Mouse (Mus musculus): ENCODE measurements at regions not wholly inside any gene's neighbourhood (a gene's known extent, or its start where the extent isn't known, plus 50 kb on each side); places are given as distances from the start of the nearest gene placed in this dataset.

GRCm38 (mm10) chr11:25367111-25367510, 843.5 kb downstream of the 5730522E02Rik start:
- no peak overlapping the region for H3K27ac ChIP-seq (ENCODE audit: low read length)
- no peak overlapping the region for H3K9ac ChIP-seq (replicated peaks; ENCODE audit: low read depth, low read length)
- no peak for ATAC-seq (ENCODE audit: insufficient number of reproducible peaks, insufficient read depth, low FRiP score, low read depth)
- no peaks in the 10 kb centered on the region for H3K36me3 ChIP-seq (ENCODE audit: control insufficient read depth, insufficient read depth, low read length)
- no peaks in the 10 kb centered on the region for H3K9me3 ChIP-seq (ENCODE audit: control insufficient read depth, low read depth, low read length)
- H3K4me2 ChIP-seq (replicated peaks; ENCODE audit: low read depth, low read length): no peak overlapping the region
- no peaks in the 10 kb centered on the region for H3K27me3 ChIP-seq (ENCODE audit: control insufficient read depth, insufficient read depth, low read length)
- WGBS: 69% methylated on average over 2 of the region's 2 CpGs
- H3K4me1 ChIP-seq (ENCODE audit: control insufficient read depth, insufficient read depth, low read length): no peaks in the 10 kb centered on the region
- no peak overlapping the region for H3K4me3 ChIP-seq (ENCODE audit: low read depth, low read length)

DNA sequence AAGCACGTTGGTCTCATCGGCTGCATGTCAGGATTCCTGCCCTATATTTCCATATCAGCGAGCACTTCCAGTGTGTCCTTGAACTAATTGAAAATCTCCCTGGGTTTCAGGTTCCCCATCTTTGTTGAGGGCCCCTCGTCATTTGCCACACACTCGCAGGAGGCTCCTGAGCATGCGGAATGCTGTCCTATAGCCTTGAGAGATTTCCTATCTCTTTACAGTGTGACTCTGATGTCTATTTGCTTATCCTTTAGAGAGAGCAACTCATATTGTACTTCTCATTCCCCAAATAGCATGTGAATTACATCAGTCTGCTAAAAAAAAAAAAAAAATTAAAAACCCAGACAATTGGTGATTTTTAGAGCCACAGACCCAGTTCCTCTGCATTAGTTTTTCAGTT, 845.1 kb downstream of the 5730522E02Rik start:
- Histone ChIP-seq H3K4me3 (ENCODE audit: low read depth, low read length) (no peak overlapping the region), H3K4me1 (ENCODE audit: control insufficient read depth, insufficient read depth, low read length) (no peaks in the 10 kb centered on the region), H3K36me3 (ENCODE audit: control insufficient read depth, insufficient read depth, low read length) (no peaks in the 10 kb centered on the region), H3K27me3 (ENCODE audit: control insufficient read depth, insufficient read depth, low read length) (no peaks in the 10 kb centered on the region), H3K4me2 (replicated peaks; ENCODE audit: low read depth, low read length) (no peak overlapping the region), H3K9ac (replicated peaks; ENCODE audit: low read depth, low read length) (no peak overlapping the region), H3K27ac (ENCODE audit: low read length) (no peak overlapping the region), H3K9me3 (ENCODE audit: control insufficient read depth, low read depth, low read length) (no peaks in the 10 kb centered on the region)
- no peak for ATAC-seq (ENCODE audit: insufficient number of reproducible peaks, insufficient read depth, low FRiP score, low read depth)
- 62% methylated on average over 6 of the region's 6 CpGs for WGBS

DNA sequence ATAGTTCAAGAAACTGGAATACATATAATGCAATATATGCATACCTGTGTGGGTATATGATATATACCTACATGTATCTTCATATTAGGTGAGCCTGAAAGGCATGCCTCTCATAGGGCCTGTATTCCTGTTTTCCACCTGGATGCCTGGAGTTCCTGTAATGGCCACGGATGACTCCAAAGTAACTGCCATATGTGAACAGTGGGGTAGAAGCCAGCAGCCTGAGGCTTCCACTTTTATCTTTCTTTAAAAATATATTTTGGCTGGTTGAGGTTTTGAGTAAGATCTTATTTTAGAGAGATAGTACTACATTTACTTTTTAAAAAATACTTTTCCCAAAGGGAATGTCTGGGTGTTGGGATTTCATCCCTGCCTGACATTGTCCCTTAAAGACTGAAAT, 850.8 kb downstream of the 5730522E02Rik start:
- ATAC-seq (ENCODE audit: insufficient number of reproducible peaks, insufficient read depth, low FRiP score, low read depth): no peak
- Histone ChIP-seq H3K27me3 (ENCODE audit: control insufficient read depth, insufficient read depth, low read length) (no peaks in the 10 kb centered on the region), H3K36me3 (ENCODE audit: control insufficient read depth, insufficient read depth, low read length) (no peaks in the 10 kb centered on the region), H3K9me3 (ENCODE audit: control insufficient read depth, low read depth, low read length) (no peaks in the 10 kb centered on the region), H3K9ac (replicated peaks; ENCODE audit: low read depth, low read length) (no peak overlapping the region), H3K27ac (ENCODE audit: low read length) (no peak overlapping the region), H3K4me2 (replicated peaks; ENCODE audit: low read depth, low read length) (no peak overlapping the region), H3K4me1 (ENCODE audit: control insufficient read depth, insufficient read depth, low read length) (peaks cover 8% of the 10 kb centered on the region), H3K4me3 (ENCODE audit: low read depth, low read length) (no peak overlapping the region)
- 87% methylated on average over 1 of the region's 1 CpGs for WGBS

- no peak overlapping the region for H3K27ac ChIP-seq (ENCODE audit: low read length)
- H3K4me2 ChIP-seq (replicated peaks; ENCODE audit: low read depth, low read length): peak overlapping the region; percentile 57
- 13% methylated on average over 10 of the region's 10 CpGs for WGBS
- H3K27me3 ChIP-seq (ENCODE audit: control insufficient read depth, insufficient read depth, low read length): no peaks in the 10 kb centered on the region
- no peaks in the 10 kb centered on the region for H3K36me3 ChIP-seq (ENCODE audit: control insufficient read depth, insufficient read depth, low read length)
- peak overlapping the region; percentile 20 for H3K4me3 ChIP-seq (ENCODE audit: low read depth, low read length)
- no peaks in the 10 kb centered on the region for H3K9me3 ChIP-seq (ENCODE audit: control insufficient read depth, low read depth, low read length)
- no peak overlapping the region; the same call in 1 of the 2 replicates for H3K9ac ChIP-seq (replicated peaks; ENCODE audit: low read depth, low read length)
- ATAC-seq (ENCODE audit: insufficient number of reproducible peaks, insufficient read depth, low FRiP score, low read depth): no peak
- H3K4me1 ChIP-seq (ENCODE audit: control insufficient read depth, insufficient read depth, low read length): peaks cover 8% of the 10 kb centered on the region
These were observed 852.7 kb downstream of the 5730522E02Rik start for GRCm38 (mm10) chr11:25357717-25358411.

DNA sequence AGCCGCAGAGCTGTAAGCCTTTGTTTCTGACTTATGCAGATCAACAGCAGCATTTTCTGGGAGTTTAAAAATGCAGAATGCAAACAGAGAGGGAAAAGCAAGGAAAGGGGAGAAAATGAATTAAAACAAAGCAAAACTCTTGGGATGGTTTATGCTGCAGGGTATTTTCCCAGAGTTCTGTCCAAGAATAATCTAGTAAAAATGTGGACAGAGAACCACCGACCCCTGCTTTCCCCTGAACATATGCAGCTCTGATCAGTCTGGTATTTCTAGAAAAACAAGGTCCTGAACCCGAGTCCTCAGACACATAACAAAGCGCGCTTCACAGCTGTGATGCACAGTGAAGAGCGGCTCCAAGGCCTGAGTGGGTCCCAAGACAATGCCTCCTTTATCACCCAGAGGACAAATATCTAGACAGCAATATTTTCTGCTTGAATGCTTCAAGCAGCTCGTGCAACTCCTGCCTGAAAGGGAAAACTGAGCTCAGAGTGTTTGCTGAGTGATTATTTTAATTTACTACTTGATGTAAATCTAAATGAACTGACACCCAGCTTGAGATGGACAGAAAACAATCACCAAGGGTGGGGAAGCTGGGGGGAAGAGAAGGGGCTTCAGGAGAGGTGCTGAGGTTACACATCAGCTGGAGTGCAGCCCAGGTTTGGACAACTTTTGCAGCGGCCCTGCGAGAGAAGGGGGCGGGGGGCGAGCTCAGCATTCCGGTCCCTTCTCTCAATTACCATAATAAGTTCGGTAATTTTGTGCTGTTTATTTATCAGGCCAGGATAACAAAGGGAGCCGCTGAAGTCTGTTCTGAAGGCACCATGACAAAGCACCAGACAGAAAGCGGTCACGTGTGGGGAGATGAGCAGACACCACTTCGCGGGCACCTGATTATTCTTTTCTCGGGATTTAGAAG, 853.6 kb downstream of the 5730522E02Rik start:
- ATAC-seq (ENCODE audit: insufficient number of reproducible peaks, insufficient read depth, low FRiP score, low read depth): peak; percentile 58; the same call in 1 of the 2 replicates
- Histone ChIP-seq H3K4me2 (replicated peaks; ENCODE audit: low read depth, low read length) (peak overlapping the region; percentile 57), H3K36me3 (ENCODE audit: control insufficient read depth, insufficient read depth, low read length) (no peaks in the 10 kb centered on the region), H3K9ac (replicated peaks; ENCODE audit: low read depth, low read length) (no peak overlapping the region; the same call in 1 of the 2 replicates), H3K27me3 (ENCODE audit: control insufficient read depth, insufficient read depth, low read length) (no peaks in the 10 kb centered on the region), H3K4me1 (ENCODE audit: control insufficient read depth, insufficient read depth, low read length) (peaks cover 8% of the 10 kb centered on the region), H3K4me3 (ENCODE audit: low read depth, low read length) (peak overlapping the region; percentile 20), H3K9me3 (ENCODE audit: control insufficient read depth, low read depth, low read length) (no peaks in the 10 kb centered on the region), H3K27ac (ENCODE audit: low read length) (no peak overlapping the region; the same call in 1 of the 2 replicates)
- WGBS: 14% methylated on average over 19 of the region's 19 CpGs

DNA sequence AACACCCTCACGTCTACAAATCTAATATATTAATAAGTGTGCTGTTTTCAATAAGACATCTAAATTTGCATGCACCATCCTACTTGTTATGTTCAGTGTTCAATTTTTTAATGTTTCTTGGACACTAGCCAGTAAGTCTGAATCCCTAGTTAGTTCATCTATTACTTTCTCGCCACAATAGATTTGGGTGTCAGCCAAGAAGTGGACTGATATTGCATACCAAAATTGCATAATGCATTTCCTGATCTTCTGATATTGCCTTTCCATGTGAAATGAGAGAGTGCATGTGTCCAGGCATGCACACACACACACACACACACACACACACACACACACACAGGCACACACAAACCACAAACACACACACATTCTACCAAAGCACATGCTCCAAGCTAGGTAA, 874.9 kb downstream of the 5730522E02Rik start:
- 56% methylated on average over 2 of the region's 2 CpGs for WGBS
- Histone ChIP-seq H3K27ac (ENCODE audit: low read length) (no peak overlapping the region), H3K9me3 (ENCODE audit: control insufficient read depth, low read depth, low read length) (no peaks in the 10 kb centered on the region), H3K9ac (replicated peaks; ENCODE audit: low read depth, low read length) (no peak overlapping the region), H3K36me3 (ENCODE audit: control insufficient read depth, insufficient read depth, low read length) (no peaks in the 10 kb centered on the region), H3K4me2 (replicated peaks; ENCODE audit: low read depth, low read length) (no peak overlapping the region), H3K4me3 (ENCODE audit: low read depth, low read length) (no peak overlapping the region), H3K27me3 (ENCODE audit: control insufficient read depth, insufficient read depth, low read length) (no peaks in the 10 kb centered on the region), H3K4me1 (ENCODE audit: control insufficient read depth, insufficient read depth, low read length) (no peaks in the 10 kb centered on the region)
- ATAC-seq (ENCODE audit: insufficient number of reproducible peaks, insufficient read depth, low FRiP score, low read depth): no peak

DNA sequence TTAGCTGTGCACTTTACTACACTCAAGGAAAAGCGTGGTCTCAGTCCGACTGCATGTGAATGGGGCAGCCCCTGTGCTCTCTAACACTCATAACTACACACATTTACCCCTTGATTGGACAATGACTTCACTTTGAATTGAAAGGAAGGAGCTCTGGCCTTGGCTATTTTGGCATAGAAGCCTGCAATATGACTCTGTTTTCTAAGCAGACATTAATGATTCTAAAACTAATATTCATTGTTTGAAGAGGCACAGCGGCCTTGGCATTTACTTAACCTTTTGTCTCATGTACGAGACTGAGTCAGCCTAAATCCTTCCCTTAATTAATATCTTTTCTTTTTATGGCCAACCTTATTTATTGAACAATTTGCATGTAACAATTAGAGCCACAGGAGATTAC, 879.9 kb downstream of the 5730522E02Rik start:
- WGBS: 75% methylated on average over 4 of the region's 4 CpGs
- ATAC-seq (ENCODE audit: insufficient number of reproducible peaks, insufficient read depth, low FRiP score, low read depth): no peak

DNA sequence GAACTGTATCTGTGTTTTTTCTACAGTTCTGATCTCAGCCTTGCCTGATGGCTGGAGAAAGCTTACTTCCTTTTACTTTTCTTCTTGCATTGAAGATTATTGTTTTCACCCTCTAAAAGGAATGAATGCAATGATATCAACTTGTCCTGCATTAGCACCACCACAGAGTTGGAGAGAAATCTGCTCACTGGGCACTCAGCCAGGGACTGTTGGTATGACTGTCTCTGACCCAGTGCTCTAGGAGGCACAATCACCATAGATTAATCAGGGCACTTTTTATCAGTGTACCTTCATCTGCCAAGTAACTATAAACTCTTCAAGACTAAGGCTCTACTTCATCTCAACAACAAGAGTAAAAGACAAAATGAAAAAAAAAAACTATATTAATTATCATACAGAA, 888.1 kb downstream of the 5730522E02Rik start:
- no peak overlapping the region for H3K9ac ChIP-seq (replicated peaks; ENCODE audit: low read depth, low read length)
- no peaks in the 10 kb centered on the region for H3K4me1 ChIP-seq (ENCODE audit: control insufficient read depth, insufficient read depth, low read length)
- H3K4me3 ChIP-seq (ENCODE audit: low read depth, low read length): no peak overlapping the region
- H3K36me3 ChIP-seq (ENCODE audit: control insufficient read depth, insufficient read depth, low read length): no peaks in the 10 kb centered on the region
- no peak overlapping the region for H3K4me2 ChIP-seq (replicated peaks; ENCODE audit: low read depth, low read length)
- no peaks in the 10 kb centered on the region for H3K9me3 ChIP-seq (ENCODE audit: control insufficient read depth, low read depth, low read length)
- H3K27me3 ChIP-seq (ENCODE audit: control insufficient read depth, insufficient read depth, low read length): no peaks in the 10 kb centered on the region
- ATAC-seq (ENCODE audit: insufficient number of reproducible peaks, insufficient read depth, low FRiP score, low read depth): no peak
- no peak overlapping the region for H3K27ac ChIP-seq (ENCODE audit: low read length)

More for the DNA sequence above, 879.9 kb downstream of the 5730522E02Rik start:
- Histone ChIP-seq H3K4me2 (replicated peaks; ENCODE audit: low read depth, low read length) (no peak overlapping the region), H3K27ac (ENCODE audit: low read length) (no peak overlapping the region), H3K36me3 (ENCODE audit: control insufficient read depth, insufficient read depth, low read length) (no peaks in the 10 kb centered on the region), H3K4me3 (ENCODE audit: low read depth, low read length) (no peak overlapping the region), H3K9me3 (ENCODE audit: control insufficient read depth, low read depth, low read length) (no peaks in the 10 kb centered on the region), H3K27me3 (ENCODE audit: control insufficient read depth, insufficient read depth, low read length) (no peaks in the 10 kb centered on the region), H3K4me1 (ENCODE audit: control insufficient read depth, insufficient read depth, low read length) (no peaks in the 10 kb centered on the region), H3K9ac (replicated peaks; ENCODE audit: low read depth, low read length) (no peak overlapping the region)

Measured in stomach, embryonic 14.5 days (tissue).